Mouse (Mus musculus) kidney, postnatal 0 days (tissue): ENCODE data around the gene Sh3pxd2b. TPM values are rescaled to one million over a fixed set of nuclear protein-coding genes. Genes with fewer than 3 reads are reported as not detected.
A peak's percentile ranks its signal among the peaks of the same experiment; 100 is the strongest.

Experiments used
- ATAC-seq: fragments of 200-750 bp; cut with Nextera tagmentation; replicated peaks from 2 replicates; pipeline ENCODE4 v1.8.0; 2017; ENCODE audit warnings: low read depth, moderate number of reproducible peaks, moderate TSS enrichment, moderate library complexity; ENCODE audit not compliant: low FRiP score
- DNase-seq: peaks from one replicate; pipeline ENCODE4 v3.0.0-alpha.2; 2016; ENCODE audit warnings: low spot score
- H3K27ac ChIP-seq: fragments of 300-500 bp; sonication (generic); 2 replicates; pipeline ENCODE4 v1.5.1; 2014; ENCODE audit warnings: mild to moderate bottlenecking
- H3K27me3 ChIP-seq: fragments of 300-500 bp; sonication (generic); 2 replicates; pipeline ENCODE4 v1.6.1; 2014; ENCODE audit warnings: low read length, mixed read lengths; ENCODE audit not compliant: insufficient read depth
- H3K36me3 ChIP-seq: fragments of 300-500 bp; sonication (generic); 2 replicates; pipeline ENCODE4 v1.6.1; 2014; ENCODE audit warnings: low read length, mixed read lengths; ENCODE audit not compliant: insufficient read depth
- H3K4me1 ChIP-seq: fragments of 300-500 bp; sonication (generic); replicated peaks from 2 replicates; pipeline ENCODE4 v1.6.1; 2014; ENCODE audit warnings: antibody characterized with exemption, low read length, mixed read lengths; ENCODE audit not compliant: insufficient read depth
- H3K4me2 ChIP-seq: fragments of 300-500 bp; sonication (generic); 2 replicates; pipeline ENCODE4 v1.6.1; 2014; ENCODE audit warnings: mild to moderate bottlenecking, low read length, moderate library complexity, mixed read lengths
- H3K4me3 ChIP-seq: fragments of 300-500 bp; sonication (generic); replicated peaks from 2 replicates; pipeline ENCODE4 v1.5.1; 2014; ENCODE audit warnings: low read depth, low read length
- H3K9ac ChIP-seq: fragments of 300-500 bp; sonication (generic); 2 replicates; pipeline ENCODE4 v1.6.1; 2014; ENCODE audit warnings: low read depth, low read length
- H3K9me3 ChIP-seq: fragments of 300-500 bp; sonication (generic); replicated peaks from 2 replicates; pipeline ENCODE4 v1.6.1; 2016; ENCODE audit warnings: low read length, inconsistent platforms, mixed read lengths
- CTCF ChIP-seq: IDR thresholded peaks from 2 replicates; pipeline ENCODE4 v1.5.1; 2016; ENCODE audit warnings: antibody characterized with exemption, low read depth, mild to moderate bottlenecking, moderate library complexity
- WGBS: fragments of 180-500 bp; shearing (Covaris S2); extraction: QIAGEN DNeasy Blood & Tissue Kit; methylation state at CpG from one replicate; pipeline ENCODE4 v1.1.7; 2014; 5-methylcytosine and 5-hydroxymethylcytosine counted together
- polyA plus RNA-seq: library from polyadenylated mRNA; unstranded; fragments of >200 nt; fragmentation: Nextera tagmentation; extraction: Ambion mirVana; gene quantifications from 2 replicates; pipeline ENCODE4 v1.2.1, GENCODE M21; 2015

Sh3pxd2b gene
- polyA plus RNA-seq, 1 experiment from 2014 or later: 6.6 TPM

- no peak overlapping the region for H3K9ac ChIP-seq
- H3K27me3 ChIP-seq: no peaks in the 10 kb centered on the region
- H3K4me1 ChIP-seq: no peaks in the 10 kb centered on the region
- no peaks in the 10 kb centered on the region for H3K36me3 ChIP-seq
- no peak overlapping the region for H3K4me3 ChIP-seq
- 70% methylated on average over 11 of the region's 11 CpGs for WGBS
- H3K4me2 ChIP-seq: no peak overlapping the region
- H3K9me3 ChIP-seq: no peaks in the 10 kb centered on the region
- no peak for TF ChIP-seq CTCF
- ATAC-seq (0 out of 2 replicates have a peak, but pooled peaks have one; percentile 33), DNase-seq (no peak)
- no peak overlapping the region for H3K27ac ChIP-seq
Measured at GRCm38 (mm10) chr11:32320507-32321195, 27.0 kb upstream of the Sh3pxd2b start.

DNA sequence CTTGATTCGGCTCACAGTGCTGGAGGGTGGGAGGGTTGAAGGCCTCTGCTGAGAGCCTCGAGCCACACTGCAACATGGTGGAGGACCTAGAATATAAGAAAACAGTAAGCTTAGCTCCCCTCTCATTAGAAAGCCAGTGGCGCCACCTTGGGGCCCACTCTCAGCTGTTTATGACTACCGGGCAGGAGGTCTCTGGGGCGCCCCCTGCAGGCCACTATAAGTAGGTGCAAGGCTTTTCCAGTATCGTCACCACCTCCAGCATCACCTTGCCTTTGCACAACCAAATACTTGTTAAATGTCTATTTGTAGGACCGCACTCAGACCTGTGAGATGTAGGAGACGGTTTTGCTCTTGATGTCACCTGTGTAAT lies 26.4 kb upstream of the Sh3pxd2b start:
- Histone ChIP-seq H3K27ac (no peak overlapping the region), H3K4me3 (no peak overlapping the region), H3K9ac (no peak overlapping the region), H3K4me1 (no peaks in the 10 kb centered on the region), H3K9me3 (no peaks in the 10 kb centered on the region), H3K36me3 (no peaks in the 10 kb centered on the region), H3K4me2 (no peak overlapping the region), H3K27me3 (no peaks in the 10 kb centered on the region)
- WGBS: 36% methylated on average over 8 of the region's 8 CpGs
- peak; percentile 90 for DNase-seq
- peak; percentile 52; the same call in 1 of the 2 replicates for ATAC-seq
- TF ChIP-seq CTCF: peak; percentile 99

DNA sequence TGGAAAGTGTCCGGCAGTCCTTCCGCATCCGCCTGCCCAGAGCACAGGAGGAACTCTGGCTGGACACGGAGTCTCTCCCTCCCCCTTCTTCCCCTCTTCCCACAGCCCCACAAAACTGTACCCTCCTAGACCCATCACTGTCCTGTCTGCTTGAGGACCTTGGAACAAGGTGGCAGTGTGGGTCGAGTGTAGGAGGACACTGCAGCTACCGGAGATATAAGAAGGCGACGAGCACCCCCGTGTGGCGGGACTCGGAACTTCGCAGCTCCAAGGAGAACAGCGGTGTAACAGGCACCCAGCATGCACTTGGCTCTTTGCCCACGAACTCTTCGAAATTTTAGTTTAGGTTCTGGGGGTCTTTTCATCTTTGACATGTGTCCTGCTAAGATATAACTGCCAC lies 23.0 kb upstream of the Sh3pxd2b start:
- 8% methylated on average over 15 of the region's 15 CpGs for WGBS
- Histone ChIP-seq H3K27me3 (no peaks in the 10 kb centered on the region), H3K27ac (no peak overlapping the region), H3K36me3 (no peaks in the 10 kb centered on the region), H3K9ac (0 out of 2 replicates have a peak overlapping the region, but pooled peaks have one; percentile 27), H3K9me3 (no peaks in the 10 kb centered on the region), H3K4me2 (peak overlapping the region; percentile 56), H3K4me3 (peak overlapping the region; percentile 16; the same call in 1 of the 2 replicates), H3K4me1 (no peaks in the 10 kb centered on the region)
- peak; percentile 92 for DNase-seq
- TF ChIP-seq CTCF: peak; percentile 92
- peak; percentile 83 for ATAC-seq

DNA sequence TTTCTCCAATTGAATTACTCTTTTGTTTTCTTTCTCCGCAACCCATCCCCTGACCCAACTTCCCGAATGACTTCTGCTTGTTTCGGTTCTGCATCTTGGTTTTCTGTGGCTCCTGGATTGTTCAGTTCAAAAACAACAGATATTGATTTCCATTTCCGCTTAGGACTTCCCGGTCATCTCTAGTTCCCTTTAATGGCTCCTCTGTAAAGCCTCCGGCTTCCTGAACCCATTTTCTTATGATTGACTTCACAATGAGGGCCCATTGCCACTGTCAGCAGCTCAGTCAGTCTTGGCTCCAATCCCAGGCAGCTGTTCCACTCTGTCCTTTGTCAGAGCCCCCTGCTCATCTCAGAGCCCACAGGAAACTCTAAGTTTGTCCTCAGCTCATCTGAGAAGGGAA lies 16.5 kb upstream of the Sh3pxd2b start:
- peak overlapping the region; percentile 9; the same call in 1 of the 2 replicates for H3K27ac ChIP-seq
- no peak for TF ChIP-seq CTCF
- 21% methylated on average over 6 of the region's 6 CpGs for WGBS
- peak; percentile 64 for DNase-seq
- H3K4me2 ChIP-seq: no peak overlapping the region
- ATAC-seq: no peak
- H3K4me1 ChIP-seq: peaks cover 3% of the 10 kb centered on the region; the same call in 1 of the 2 replicates
- H3K4me3 ChIP-seq: no peak overlapping the region
- no peak overlapping the region for H3K9ac ChIP-seq
- no peaks in the 10 kb centered on the region for H3K36me3 ChIP-seq
- no peaks in the 10 kb centered on the region for H3K27me3 ChIP-seq
- no peaks in the 10 kb centered on the region for H3K9me3 ChIP-seq

- Histone ChIP-seq H3K4me2 (no peak overlapping the region), H3K4me1 (peaks cover 3% of the 10 kb centered on the region; the same call in 1 of the 2 replicates), H3K4me3 (no peak overlapping the region), H3K36me3 (no peaks in the 10 kb centered on the region), H3K9ac (no peak overlapping the region), H3K27ac (no peak overlapping the region), H3K9me3 (peaks cover 1% of the 10 kb centered on the region; the same call in 1 of the 2 replicates), H3K27me3 (no peaks in the 10 kb centered on the region)
- TF ChIP-seq CTCF: no peak
- ATAC-seq (no peak), DNase-seq (no peak)
- 65% methylated on average over 5 of the region's 5 CpGs for WGBS
Measured at GRCm38 (mm10) chr11:32331861-32332260, 15.8 kb upstream of the Sh3pxd2b start.

GRCm38 (mm10) chr11:32333235-32333634 lies 14.4 kb upstream of the Sh3pxd2b start:
- DNase-seq (no peak), ATAC-seq (no peak)
- Histone ChIP-seq H3K36me3 (no peaks in the 10 kb centered on the region), H3K4me2 (no peak overlapping the region), H3K4me1 (peaks cover 3% of the 10 kb centered on the region; the same call in 1 of the 2 replicates), H3K9ac (no peak overlapping the region), H3K9me3 (peaks cover 4% of the 10 kb centered on the region; the same call in 1 of the 2 replicates), H3K27me3 (no peaks in the 10 kb centered on the region), H3K4me3 (no peak overlapping the region), H3K27ac (no peak overlapping the region)
- WGBS: 66% methylated on average over 2 of the region's 2 CpGs
- no peak for TF ChIP-seq CTCF
